Mouse (Mus musculus) midbrain, embryonic 14.5 days (tissue): ENCODE results near the gene Kcnk3. TPM values are rescaled to one million over a fixed set of nuclear protein-coding genes. Genes with fewer than 3 reads are reported as not detected.

ENCODE experiments used
- ATAC-seq: fragments of 200-750 bp; cut with Nextera tagmentation; 2 replicates; pipeline ENCODE4 v1.8.0; 2017; ENCODE audit warnings: moderate number of reproducible peaks, moderate library complexity; ENCODE audit not compliant: low FRiP score, low TSS enrichment
- DNase-seq: peaks from one replicate; pipeline ENCODE4 v3.0.0-alpha.2; 2015
- H3K27ac ChIP-seq: fragments of 300-500 bp; sonication (generic); replicated peaks from 2 replicates; pipeline ENCODE4 v1.5.1; 2014; ENCODE audit warnings: mild to moderate bottlenecking, low read depth, low read length, moderate library complexity
- H3K27me3 ChIP-seq: fragments of 300-500 bp; sonication (generic); 2 replicates; pipeline ENCODE4 v1.6.1; 2014; ENCODE audit warnings: low read length, control low read depth, mixed read lengths; ENCODE audit not compliant: control insufficient read depth, insufficient read depth
- H3K36me3 ChIP-seq: fragments of 300-500 bp; sonication (generic); 2 replicates; pipeline ENCODE4 v1.6.1; 2014; ENCODE audit warnings: low read length, control low read depth; ENCODE audit not compliant: control insufficient read depth, insufficient read depth
- H3K4me1 ChIP-seq: fragments of 300-500 bp; sonication (generic); 2 replicates; pipeline ENCODE4 v1.6.1; 2014; ENCODE audit warnings: mild to moderate bottlenecking, antibody characterized with exemption, low read length, control low read depth; ENCODE audit not compliant: control insufficient read depth, insufficient read depth
- H3K4me2 ChIP-seq: fragments of 300-500 bp; sonication (generic); 2 replicates; pipeline ENCODE4 v1.6.1; 2014; ENCODE audit warnings: mild to moderate bottlenecking, low read length, moderate library complexity
- H3K4me3 ChIP-seq: fragments of 300-500 bp; sonication (generic); replicated peaks from 2 replicates; pipeline ENCODE4 v1.5.1; 2014; ENCODE audit warnings: low read depth, low read length
- H3K9ac ChIP-seq: fragments of 300-500 bp; sonication (generic); replicated peaks from 2 replicates; pipeline ENCODE4 v1.6.1; 2014; ENCODE audit warnings: mild to moderate bottlenecking, low read length, moderate library complexity
- H3K9me3 ChIP-seq: fragments of 300-500 bp; sonication (generic); 2 replicates; pipeline ENCODE4 v1.6.1; 2016; ENCODE audit warnings: low read length, control low read depth, mixed read lengths; ENCODE audit not compliant: control insufficient read depth
- WGBS: fragments of 180-500 bp; shearing (Covaris S2); extraction: QIAGEN DNeasy Blood & Tissue Kit; methylation state at CpG from one replicate; pipeline ENCODE4 v1.1.7; 2014; 5-methylcytosine and 5-hydroxymethylcytosine counted together
- polyA plus RNA-seq: library from polyadenylated mRNA; unstranded; fragments of >200 nt; fragmentation: Nextera tagmentation; extraction: Ambion mirVana; gene quantifications from 2 replicates; pipeline ENCODE4 v1.2.1, GENCODE M21; 2014

Kcnk3 gene
- polyA plus RNA-seq, 1 experiment from 2014 or later: 4.7 TPM

DNA sequence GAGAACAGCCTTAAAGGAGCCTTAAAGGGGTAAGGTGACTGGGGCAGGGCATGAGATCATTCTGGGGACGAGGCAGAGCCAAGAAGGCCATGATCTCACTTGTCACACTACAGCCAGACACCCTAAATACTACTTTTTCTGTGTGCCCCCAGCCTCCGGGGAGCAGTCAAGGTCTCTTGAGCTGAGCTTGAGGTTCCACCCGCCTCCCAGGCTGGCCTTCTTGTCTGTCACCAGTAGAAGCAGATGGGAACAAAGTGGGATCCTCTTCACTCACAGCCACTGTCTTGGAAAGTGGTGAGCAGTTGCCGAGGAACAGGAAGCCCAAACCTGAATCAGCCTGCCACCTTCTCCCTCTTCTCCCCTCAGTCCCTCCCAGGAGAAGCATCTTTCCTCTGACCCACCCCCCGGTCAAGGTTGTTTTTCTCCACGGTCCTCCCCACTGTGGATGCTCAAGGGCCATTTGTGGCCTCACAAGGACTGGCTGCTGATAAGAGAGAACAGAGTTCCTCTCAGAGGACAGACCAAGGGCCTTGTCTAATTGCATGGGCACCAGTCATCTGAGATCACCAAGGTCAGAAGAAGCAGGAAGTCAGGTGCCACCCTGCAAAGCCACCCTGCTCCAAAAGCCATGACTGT lies 9.4 kb upstream of the Kcnk3 start:
- H3K36me3 ChIP-seq: no peaks in the 10 kb centered on the region

DNA sequence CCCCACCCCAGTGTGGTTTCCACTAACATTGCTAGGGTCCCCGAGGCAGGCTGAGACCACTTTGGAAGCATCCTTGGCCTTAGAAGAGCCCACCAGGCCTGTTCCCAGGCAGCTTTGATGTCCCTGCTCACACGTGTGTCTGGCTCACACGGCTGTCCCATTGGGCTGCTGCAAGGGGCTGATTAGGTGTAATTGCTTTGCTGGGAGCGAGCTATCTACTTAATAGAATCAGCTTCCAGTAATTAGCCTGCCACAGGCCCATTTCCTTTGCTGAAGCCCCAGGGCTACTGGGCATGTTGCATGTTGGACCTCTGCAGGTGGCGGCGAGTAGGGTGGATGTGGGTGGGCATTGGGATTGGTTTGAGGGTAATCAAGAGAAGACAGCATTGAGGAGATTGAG lies 7.2 kb upstream of the Kcnk3 start:
- H3K9me3 ChIP-seq: no peaks in the 10 kb centered on the region
- H3K9ac ChIP-seq: no peak overlapping the region
- H3K4me2 ChIP-seq: no peak overlapping the region
- no peaks in the 10 kb centered on the region for H3K27me3 ChIP-seq
- DNase-seq (peak; percentile 41), ATAC-seq (no peak)
- no peak overlapping the region for H3K4me3 ChIP-seq
- 48% methylated on average over 6 of the region's 6 CpGs for WGBS
- H3K27ac ChIP-seq: no peak overlapping the region
- H3K36me3 ChIP-seq: no peaks in the 10 kb centered on the region
- H3K4me1 ChIP-seq: no peaks in the 10 kb centered on the region

More for the DNA sequence above, 9.4 kb upstream of the Kcnk3 start:
- no peak for ATAC-seq
- Histone ChIP-seq H3K9me3 (no peaks in the 10 kb centered on the region), H3K27ac (no peak overlapping the region), H3K4me2 (no peak overlapping the region), H3K4me1 (no peaks in the 10 kb centered on the region), H3K4me3 (no peak overlapping the region), H3K9ac (no peak overlapping the region), H3K27me3 (no peaks in the 10 kb centered on the region)
- no peak for DNase-seq
- WGBS: 80% methylated on average over 6 of the region's 6 CpGs

GRCm38 (mm10) chr5:30582017-30582416 lies 6.0 kb upstream of the Kcnk3 start:
- Histone ChIP-seq H3K36me3 (no peaks in the 10 kb centered on the region), H3K27ac (no peak overlapping the region), H3K4me3 (no peak overlapping the region), H3K9me3 (no peaks in the 10 kb centered on the region), H3K9ac (no peak overlapping the region), H3K4me2 (no peak overlapping the region), H3K4me1 (no peaks in the 10 kb centered on the region), H3K27me3 (peaks cover 4% of the 10 kb centered on the region; the same call in 1 of the 2 replicates)
- DNase-seq (no peak), ATAC-seq (no peak)
- WGBS: 88% methylated on average over 5 of the region's 5 CpGs

DNA sequence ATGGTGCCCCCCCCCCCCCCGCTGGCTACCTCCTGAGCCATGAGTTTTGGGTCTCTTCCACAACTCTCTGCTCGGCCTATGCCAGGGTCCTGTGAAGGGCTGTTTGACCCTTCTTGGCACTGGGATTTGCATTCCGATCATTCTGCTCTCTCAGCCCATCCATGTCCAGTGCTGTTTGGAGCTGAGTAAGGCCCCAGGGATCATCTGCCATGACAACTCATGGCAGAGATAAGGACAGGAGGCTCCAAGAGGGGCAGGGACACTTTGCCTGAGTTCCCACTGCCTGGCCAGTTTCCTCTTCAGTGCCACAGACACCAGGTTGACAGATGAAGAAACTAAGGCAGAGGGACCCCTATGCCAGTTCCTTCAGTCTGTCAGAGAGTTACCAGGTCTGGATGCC lies 1.4 kb upstream of the Kcnk3 start:
- Histone ChIP-seq H3K9ac (no peak overlapping the region), H3K27ac (no peak overlapping the region), H3K4me2 (no peak overlapping the region), H3K36me3 (no peaks in the 10 kb centered on the region), H3K27me3 (peaks cover 22% of the 10 kb centered on the region), H3K4me1 (peaks cover 12% of the 10 kb centered on the region), H3K4me3 (no peak overlapping the region), H3K9me3 (no peaks in the 10 kb centered on the region)
- 72% methylated on average over 3 of the region's 3 CpGs for WGBS
- ATAC-seq: no peak
- DNase-seq: no peak

DNA sequence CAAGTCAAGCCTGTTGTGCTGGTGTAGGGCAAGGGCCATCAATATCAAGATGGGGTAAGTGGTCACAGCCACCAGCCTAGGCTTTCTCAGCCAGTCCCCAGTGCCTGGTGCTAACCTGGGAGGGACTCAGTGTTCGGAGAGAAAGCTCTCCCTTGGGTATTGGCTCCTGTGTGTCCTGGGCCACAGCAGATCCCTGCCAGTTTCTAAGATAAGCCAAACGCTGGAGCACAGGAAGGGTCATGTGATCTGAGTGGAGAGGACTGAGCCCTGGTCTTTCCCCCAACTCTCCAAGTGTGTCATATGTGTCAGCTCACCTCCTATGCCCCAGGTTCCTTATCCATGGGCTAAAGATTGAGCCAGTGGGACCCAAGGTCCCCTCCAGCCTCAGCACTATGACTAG lies 869 bp upstream of the Kcnk3 start:
- H3K36me3 ChIP-seq: no peaks in the 10 kb centered on the region
- DNase-seq: no peak
- ATAC-seq: no peak
- 33% methylated on average over 2 of the region's 2 CpGs for WGBS
- no peak overlapping the region for H3K9ac ChIP-seq
- no peak overlapping the region for H3K27ac ChIP-seq
- H3K9me3 ChIP-seq: no peaks in the 10 kb centered on the region
- peaks cover 22% of the 10 kb centered on the region for H3K27me3 ChIP-seq
- H3K4me2 ChIP-seq: peak overlapping the region; percentile 90
- peaks cover 12% of the 10 kb centered on the region for H3K4me1 ChIP-seq
- H3K4me3 ChIP-seq: peak overlapping the region; percentile 60; the same call in 1 of the 2 replicates

GRCm38 (mm10) chr5:30588301-30588968 lies 465 bp downstream of the Kcnk3 start:
- Histone ChIP-seq H3K4me1 (peaks cover 12% of the 10 kb centered on the region), H3K4me3 (peak overlapping the region; percentile 60), H3K27me3 (peaks cover 22% of the 10 kb centered on the region), H3K9ac (peak overlapping the region; percentile 69), H3K9me3 (no peaks in the 10 kb centered on the region), H3K4me2 (peak overlapping the region; percentile 90), H3K36me3 (no peaks in the 10 kb centered on the region), H3K27ac (peak overlapping the region; percentile 75)
- WGBS: under 1% methylated on average over 65 of the region's 70 CpGs
- peak; percentile 82 for DNase-seq
- ATAC-seq: peak; percentile 64

DNA sequence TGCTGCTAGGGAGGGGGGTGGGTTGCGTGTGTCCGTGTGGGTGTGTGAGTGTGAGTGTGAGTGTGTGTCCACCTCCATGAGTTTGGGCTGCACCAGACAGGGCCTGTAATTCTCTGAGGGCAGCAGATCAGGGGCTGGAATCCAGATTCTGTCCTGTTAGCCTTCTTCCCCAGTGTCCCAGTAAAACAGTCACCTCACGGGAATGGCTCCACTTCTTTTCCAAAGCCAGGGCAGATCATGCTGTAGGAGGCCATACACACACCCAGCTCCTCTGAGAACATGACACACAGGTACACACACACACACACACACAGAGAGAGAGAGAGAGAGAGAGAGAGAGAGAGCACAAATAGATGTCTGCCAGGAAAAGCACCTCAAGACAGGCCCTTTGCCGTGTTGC lies 1.1 kb downstream of the Kcnk3 start:
- no peak overlapping the region for H3K27ac ChIP-seq

GRCm38 (mm10) chr5:30589546-30589945 lies 1.6 kb downstream of the Kcnk3 start:
- H3K27me3 ChIP-seq: peaks cover 22% of the 10 kb centered on the region
- 83% methylated on average over 3 of the region's 3 CpGs for WGBS
- ATAC-seq: no peak
- no peak overlapping the region for H3K27ac ChIP-seq
- H3K4me1 ChIP-seq: peaks cover 12% of the 10 kb centered on the region
- no peaks in the 10 kb centered on the region for H3K36me3 ChIP-seq
- peak overlapping the region; percentile 90 for H3K4me2 ChIP-seq
- no peak overlapping the region for H3K4me3 ChIP-seq
- H3K9me3 ChIP-seq: no peaks in the 10 kb centered on the region
- DNase-seq: no peak
- H3K9ac ChIP-seq: no peak overlapping the region

More for the DNA sequence above, 1.1 kb downstream of the Kcnk3 start:
- peaks cover 22% of the 10 kb centered on the region for H3K27me3 ChIP-seq
- peak overlapping the region; percentile 60 for H3K4me3 ChIP-seq
- H3K4me1 ChIP-seq: peaks cover 12% of the 10 kb centered on the region
- whole genome bisulfite sequencing: 43% methylated on average over 4 of the region's 4 CpGs
- peak overlapping the region; percentile 69 for H3K9ac ChIP-seq
- H3K9me3 ChIP-seq: no peaks in the 10 kb centered on the region
- DNase-seq (no peak), ATAC-seq (no peak)
- no peaks in the 10 kb centered on the region for H3K36me3 ChIP-seq
- peak overlapping the region; percentile 90 for H3K4me2 ChIP-seq

GRCm38 (mm10) chr5:30590231-30590630 lies 2.3 kb downstream of the Kcnk3 start:
- H3K36me3 ChIP-seq: no peaks in the 10 kb centered on the region
- 73% methylated on average over 5 of the region's 5 CpGs for WGBS
- H3K4me3 ChIP-seq: no peak overlapping the region
- H3K9ac ChIP-seq: no peak overlapping the region
- no peak overlapping the region for H3K27ac ChIP-seq
- no peak for DNase-seq
- no peak for ATAC-seq
- H3K4me2 ChIP-seq: no peak overlapping the region
- peaks cover 22% of the 10 kb centered on the region for H3K27me3 ChIP-seq
- H3K9me3 ChIP-seq: no peaks in the 10 kb centered on the region
- peaks cover 14% of the 10 kb centered on the region for H3K4me1 ChIP-seq
